Mouse (Mus musculus) myocyte (in vitro differentiated cells): ENCODE measurements at regions not wholly inside any gene's neighbourhood (a gene's known extent, or its start where the extent isn't known, plus 50 kb on each side); places are given as distances from the start of the nearest gene placed in this dataset.

Experiments
- H3K27me3 ChIP-seq: one replicate; pipeline ENCODE4 v1.6.1; 2011; ENCODE audit not compliant: control insufficient read depth, insufficient read depth, insufficient read length
- H3K36me3 ChIP-seq: one replicate; pipeline ENCODE4 v1.6.1; 2011; ENCODE audit not compliant: control insufficient read depth, insufficient read depth
- H3K4me2 ChIP-seq: one replicate; pipeline ENCODE4 v1.6.1; 2011; ENCODE audit warnings: low read depth, control low read depth
- H3K4me3 ChIP-seq: one replicate; pipeline ENCODE4 v1.5.1; 2011; ENCODE audit warnings: mild to moderate bottlenecking, control low read depth, moderate library complexity
- H3K79me2 ChIP-seq: one replicate; pipeline ENCODE4 v1.6.1; 2011; ENCODE audit not compliant: control insufficient read depth, insufficient read depth
- H3ac ChIP-seq: one replicate; pipeline ENCODE4 v1.6.1; 2011; ENCODE audit not compliant: control insufficient read depth, insufficient read length
- CEBPB ChIP-seq: IDR thresholded peaks from 2 replicates; pipeline ENCODE4 v1.6.1; 2011; ENCODE audit warnings: mild to moderate bottlenecking, moderate library complexity; ENCODE audit not compliant: poor library complexity, insufficient read depth, severe bottlenecking
- E2F4 ChIP-seq: IDR thresholded peaks from one replicate; pipeline ENCODE4 v1.6.1; 2011; ENCODE audit warnings: mild to moderate bottlenecking, control low read depth, moderate library complexity; ENCODE audit not compliant: insufficient read depth
- MAX ChIP-seq: IDR thresholded peaks from one replicate; pipeline ENCODE4 v1.6.1; 2011; ENCODE audit warnings: low read depth, mild to moderate bottlenecking, control low read depth
- MYOD1 ChIP-seq, 3 experiments: IDR thresholded peaks; one replicate each; pipeline ENCODE4 v1.6.1; 2011; ENCODE audit warnings: control low read depth in 2 of 3, low read depth in 2 of 3, mild to moderate bottlenecking in 2 of 3, moderate library complexity in 1 of 3; ENCODE audit not compliant: insufficient read length in 2 of 3, control insufficient read depth in 1 of 3
- MYOG ChIP-seq, 3 experiments: IDR thresholded peaks; one replicate each; pipeline ENCODE4 v1.6.1; 2011; ENCODE audit warnings: control low read depth in 2 of 3, low read depth in 2 of 3, mild to moderate bottlenecking in 2 of 3; ENCODE audit not compliant: insufficient read length in 2 of 3, control insufficient read depth in 1 of 3, insufficient read depth in 1 of 3
- POLR2A ChIP-seq: IDR thresholded peaks from one replicate; pipeline ENCODE4 v1.6.1; 2011; ENCODE audit warnings: low read depth, mild to moderate bottlenecking, control low read depth, moderate library complexity; ENCODE audit not compliant: insufficient read length
- POLR2AphosphoS2 ChIP-seq: IDR thresholded peaks from one replicate; pipeline ENCODE4 v1.6.1; 2011; ENCODE audit warnings: low read depth, control low read depth; ENCODE audit not compliant: insufficient read length
- REST ChIP-seq: IDR thresholded peaks from one replicate; pipeline ENCODE4 v1.6.1; 2011; ENCODE audit warnings: mild to moderate bottlenecking, control low read depth, moderate library complexity; ENCODE audit not compliant: insufficient read depth, insufficient read length
- SRF ChIP-seq: IDR thresholded peaks from one replicate; pipeline ENCODE4 v1.6.1; 2011; ENCODE audit warnings: low read depth; ENCODE audit not compliant: control insufficient read depth, insufficient read length
- TCF12 ChIP-seq: IDR thresholded peaks from one replicate; pipeline ENCODE4 v1.6.1; 2011; ENCODE audit warnings: mild to moderate bottlenecking, control low read depth; ENCODE audit not compliant: poor library complexity, insufficient read depth, severe bottlenecking
- TCF3 ChIP-seq: IDR thresholded peaks from one replicate; pipeline ENCODE4 v1.6.1; 2011; ENCODE audit warnings: low read depth, control low read depth; ENCODE audit not compliant: insufficient read length
- USF1 ChIP-seq: IDR thresholded peaks from one replicate; pipeline ENCODE4 v1.6.1; 2011; ENCODE audit warnings: low read depth, mild to moderate bottlenecking, control low read depth, moderate library complexity

DNA sequence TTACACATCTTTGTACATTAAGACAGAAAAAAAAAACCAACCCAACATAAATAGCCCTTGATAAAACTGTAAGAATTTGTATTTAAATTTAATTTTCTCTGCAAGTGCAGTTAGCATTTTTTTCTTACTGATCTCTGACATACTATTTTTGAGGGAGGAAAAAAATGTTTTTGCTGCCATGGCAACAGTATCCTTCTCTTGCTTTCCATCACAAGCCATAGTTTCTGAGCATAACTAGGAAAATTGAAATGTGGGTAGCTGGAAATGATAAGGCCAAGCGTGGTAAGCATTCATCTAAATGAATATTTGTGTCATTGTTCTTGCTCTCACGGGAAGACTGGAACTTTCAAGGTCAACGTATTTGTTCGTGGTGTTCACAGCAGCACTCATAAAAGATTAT lies 470.0 kb downstream of the Hace1 start:
- Histone ChIP-seq H3ac (no peak overlapping the region), H3K79me2 (no peaks in the 10 kb centered on the region), H3K36me3 (no peaks in the 10 kb centered on the region), H3K4me3 (no peak overlapping the region), H3K27me3 (no peaks in the 10 kb centered on the region), H3K4me2 (no peak overlapping the region)
- no peak for TF ChIP-seq MYOD1 (IDR thresholded peaks at IDR 0.05; ENCODE audit: control insufficient read depth in 1 of 3, insufficient read length in 2 of 3, low read depth in 2 of 3)
- no peak for TF ChIP-seq MYOG (IDR thresholded peaks at IDR 0.05; ENCODE audit: control insufficient read depth in 1 of 3, insufficient read depth in 1 of 3, insufficient read length in 2 of 3, low read depth in 2 of 3)
- no peak for TF ChIP-seq TCF12
- no peak for TF ChIP-seq REST
- no peak for TF ChIP-seq CEBPB
- TF ChIP-seq SRF, result no peak
- no peak for TF ChIP-seq MAX
- TF ChIP-seq TCF3, result no peak
- TF ChIP-seq E2F4, result no peak
- TF ChIP-seq POLR2A, result no peak
- TF ChIP-seq POLR2AphosphoS2, result no peak
- no peak for TF ChIP-seq USF1

- TF ChIP-seq USF1 (no peak), MAX (no peak), MYOD1 (IDR thresholded peaks at IDR 0.05; ENCODE audit: control insufficient read depth in 1 of 3, insufficient read length in 2 of 3, low read depth in 2 of 3) (no peak), TCF12 (no peak), POLR2A (no peak), POLR2AphosphoS2 (no peak), SRF (no peak), REST (no peak), TCF3 (no peak), CEBPB (no peak), E2F4 (no peak), MYOG (IDR thresholded peaks at IDR 0.05; ENCODE audit: control insufficient read depth in 1 of 3, insufficient read depth in 1 of 3, insufficient read length in 2 of 3, low read depth in 2 of 3) (no peak)
- Histone ChIP-seq H3K27me3 (no peaks in the 10 kb centered on the region), H3K4me3 (no peak overlapping the region), H3K79me2 (no peaks in the 10 kb centered on the region), H3K4me2 (peak overlapping the region; percentile 12), H3ac (no peak overlapping the region), H3K36me3 (no peaks in the 10 kb centered on the region)
Observed at GRCm38 (mm10) chr10:46057362-46058198, 480.0 kb downstream of the Hace1 start.

GRCm38 (mm10) chr10:46058199-46058472 lies 480.5 kb downstream of the Hace1 start:
- TF ChIP-seq CEBPB (no peak), TCF3 (no peak), MYOD1 (IDR thresholded peaks at IDR 0.05; ENCODE audit: control insufficient read depth in 1 of 3, insufficient read length in 2 of 3, low read depth in 2 of 3) (no peak), SRF (no peak), POLR2A (no peak), REST (no peak), USF1 (no peak), POLR2AphosphoS2 (no peak), MYOG (IDR thresholded peaks at IDR 0.05; ENCODE audit: control insufficient read depth in 1 of 3, insufficient read depth in 1 of 3, insufficient read length in 2 of 3, low read depth in 2 of 3) (no peak), MAX (no peak), E2F4 (no peak), TCF12 (no peak)

DNA sequence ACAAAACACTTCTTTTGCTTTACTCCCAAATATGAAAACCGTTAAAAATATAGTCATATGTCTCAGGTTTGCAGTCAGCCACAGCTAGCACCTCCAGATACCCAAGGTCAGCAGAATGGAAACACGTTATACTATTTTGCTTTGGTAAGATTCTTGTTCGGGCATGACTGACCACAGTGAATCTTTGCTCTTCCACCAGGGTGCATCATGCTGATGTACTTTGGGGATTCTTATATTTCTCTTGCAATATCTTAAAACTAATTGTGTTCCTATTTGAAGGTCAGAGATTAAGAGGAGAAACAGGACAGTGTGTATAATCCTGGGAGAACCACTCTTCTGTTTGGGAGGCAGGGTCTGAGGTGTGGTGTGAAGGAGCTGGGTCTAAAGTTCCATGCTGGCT lies 481.7 kb downstream of the Hace1 start:
- no peaks in the 10 kb centered on the region for H3K36me3 ChIP-seq
- no peaks in the 10 kb centered on the region for H3K79me2 ChIP-seq
- H3ac ChIP-seq, result no peak overlapping the region
- no peaks in the 10 kb centered on the region for H3K27me3 ChIP-seq
- no peak for TF ChIP-seq POLR2AphosphoS2
- TF ChIP-seq USF1, result no peak
- TF ChIP-seq CEBPB, result no peak
- no peak for TF ChIP-seq MYOD1 (IDR thresholded peaks at IDR 0.05; ENCODE audit: control insufficient read depth in 1 of 3, insufficient read length in 2 of 3, low read depth in 2 of 3)
- no peak for TF ChIP-seq E2F4
- TF ChIP-seq REST, result no peak
- no peak overlapping the region for H3K4me3 ChIP-seq
- H3K4me2 ChIP-seq, result no peak overlapping the region

More at GRCm38 (mm10) chr10:46058199-46058472, 480.5 kb downstream of the Hace1 start:
- no peaks in the 10 kb centered on the region for H3K79me2 ChIP-seq
- no peak overlapping the region for H3K4me3 ChIP-seq
- H3K4me2 ChIP-seq, result no peak overlapping the region
- no peaks in the 10 kb centered on the region for H3K27me3 ChIP-seq
- H3K36me3 ChIP-seq, result no peaks in the 10 kb centered on the region
- H3ac ChIP-seq, result no peak overlapping the region

- H3K4me2 ChIP-seq, result no peak overlapping the region
- no peaks in the 10 kb centered on the region for H3K79me2 ChIP-seq
- TF ChIP-seq REST (no peak), POLR2AphosphoS2 (no peak), MAX (no peak)
Observed at GRCm38 (mm10) chr10:46063831-46064230, 486.2 kb downstream of the Hace1 start.

More at GRCm38 (mm10) chr10:46063831-46064230, 486.2 kb downstream of the Hace1 start:
- Histone ChIP-seq H3K4me3 (no peak overlapping the region), H3ac (no peak overlapping the region), H3K27me3 (no peaks in the 10 kb centered on the region), H3K36me3 (no peaks in the 10 kb centered on the region)
